In genomic region chr6:48676860-48677415, GRCm38 (mm10) we compare ENCODE assay signal across 11 mouse cellular contexts. TPM values are rescaled to one million over a fixed set of nuclear protein-coding genes. Genes with fewer than 3 reads are reported as not detected.
DNase-seq lines count a peak whose midpoint lies in the region; ATAC-seq and TF ChIP-seq lines count a peak whose summit lies in the region.
"Had no signal": no experiment of that assay in that cellular context is flagged by ENCODE, and none has a peak within 500 bp of the region (broad histone marks: within the 10 kb centered on the region; RNA-seq: fewer than 3 reads in every experiment).

No protein-coding gene starts in this region.

- no peak for ATAC-seq in lung, embryonic 14.5 days (ENCODE audit: insufficient read depth)
- ATAC-seq in embryonic facial prominence, embryonic 14.5 days (ENCODE audit: low read depth): no peak
- no peak for ATAC-seq in liver, embryonic 13.5 days (ENCODE audit: low read depth)
- ATAC-seq in forebrain, embryonic 15.5 days (replicated peaks): no peak
- ATAC-seq: Patski had no signal

- WGBS in heart, embryonic 10.5 days: 84% methylated on average over 5 of the region's 5 CpGs
- WGBS in lung, embryonic 14.5 days: 81% methylated on average over 5 of the region's 5 CpGs
- 81% methylated on average over 5 of the region's 5 CpGs for WGBS in embryonic facial prominence, embryonic 14.5 days
- 62% methylated on average over 5 of the region's 5 CpGs for whole genome bisulfite sequencing in liver, embryonic 13.5 days (ENCODE audit: insufficient replicate concordance)
- WGBS in forebrain, embryonic 15.5 days: 73% methylated on average over 5 of the region's 5 CpGs

- H3K27ac ChIP-seq in heart, embryonic 10.5 days: no peak overlapping the region
- H3K27ac ChIP-seq in lung, embryonic 14.5 days (ENCODE audit: low read depth): no peak overlapping the region
- H3K27ac ChIP-seq in embryonic facial prominence, embryonic 14.5 days (replicated peaks; ENCODE audit: low read depth, low read length): no peak overlapping the region
- no peak overlapping the region for H3K27ac ChIP-seq in liver, embryonic 13.5 days
- H3K27ac ChIP-seq in forebrain, embryonic 15.5 days (replicated peaks): no peak overlapping the region

- H3K9ac ChIP-seq in lung, embryonic 14.5 days: no peak overlapping the region
- H3K9ac ChIP-seq in embryonic facial prominence, embryonic 14.5 days (ENCODE audit: low read depth, low read length): no peak overlapping the region
- H3K9ac ChIP-seq in liver, embryonic 13.5 days: 0 out of 2 replicates have a peak overlapping the region, but pooled peaks have one; percentile 62
- H3K9ac ChIP-seq in forebrain, embryonic 15.5 days (replicated peaks): no peak overlapping the region

- TF ChIP-seq CTCF in lung, embryonic 14.5 days (IDR thresholded peaks at IDR 0.05; ENCODE audit: low read depth): no peak

- H3K36me3 ChIP-seq in heart, embryonic 10.5 days: no peaks in the 10 kb centered on the region
- no peaks in the 10 kb centered on the region for H3K36me3 ChIP-seq in lung, embryonic 14.5 days (ENCODE audit: insufficient read depth)
- H3K36me3 ChIP-seq in embryonic facial prominence, embryonic 14.5 days (ENCODE audit: control insufficient read depth, insufficient read depth, low read length): 0 out of 2 replicates have a peak, but pooled peaks cover 4% of the 10 kb centered on the region
- H3K36me3 ChIP-seq in liver, embryonic 13.5 days: 0 out of 2 replicates have a peak, but pooled peaks cover 4% of the 10 kb centered on the region
- no peaks in the 10 kb centered on the region for H3K36me3 ChIP-seq in forebrain, embryonic 15.5 days

- no peaks in the 10 kb centered on the region for H3K9me3 ChIP-seq in heart, embryonic 10.5 days
- no peaks in the 10 kb centered on the region for H3K9me3 ChIP-seq in lung, embryonic 14.5 days (ENCODE audit: low read depth, low read length)
- H3K9me3 ChIP-seq in embryonic facial prominence, embryonic 14.5 days (ENCODE audit: control insufficient read depth, low read length): no peaks in the 10 kb centered on the region
- H3K9me3 ChIP-seq in liver, embryonic 13.5 days (replicated peaks): no peaks in the 10 kb centered on the region
- H3K9me3 ChIP-seq in forebrain, embryonic 15.5 days: no peaks in the 10 kb centered on the region

- peaks cover 8% of the 10 kb centered on the region for H3K4me1 ChIP-seq in heart, embryonic 10.5 days
- no peaks in the 10 kb centered on the region for H3K4me1 ChIP-seq in lung, embryonic 14.5 days (ENCODE audit: insufficient read depth)
- 0 out of 2 replicates have a peak, but pooled peaks cover 3% of the 10 kb centered on the region for H3K4me1 ChIP-seq in embryonic facial prominence, embryonic 14.5 days (ENCODE audit: control insufficient read depth, insufficient read depth, low read length)
- H3K4me1 ChIP-seq in liver, embryonic 13.5 days (replicated peaks): peaks cover 27% of the 10 kb centered on the region
- H3K4me1 ChIP-seq in forebrain, embryonic 15.5 days: no peaks in the 10 kb centered on the region

- H3K4me2 ChIP-seq in lung, embryonic 14.5 days: peak overlapping the region; percentile 47
- peak overlapping the region; percentile 45 for H3K4me2 ChIP-seq in embryonic facial prominence, embryonic 14.5 days (ENCODE audit: low read depth, low read length)
- H3K4me2 ChIP-seq in liver, embryonic 13.5 days: peak overlapping the region; percentile 70
- no peak overlapping the region for H3K4me2 ChIP-seq in forebrain, embryonic 15.5 days (replicated peaks)

- no peaks in the 10 kb centered on the region for H3K27me3 ChIP-seq in heart, embryonic 10.5 days (ENCODE audit: insufficient read depth, poor library complexity, severe bottlenecking)
- H3K27me3 ChIP-seq in lung, embryonic 14.5 days (ENCODE audit: insufficient read depth, low read length): no peaks in the 10 kb centered on the region
- no peaks in the 10 kb centered on the region for H3K27me3 ChIP-seq in embryonic facial prominence, embryonic 14.5 days (replicated peaks; ENCODE audit: control insufficient read depth, insufficient read depth, low read length)
- H3K27me3 ChIP-seq in liver, embryonic 13.5 days: no peaks in the 10 kb centered on the region
- H3K27me3 ChIP-seq in forebrain, embryonic 15.5 days: no peaks in the 10 kb centered on the region
- H3K27me3 ChIP-seq: Patski had no signal

- peak overlapping the region; percentile 46 for H3K4me3 ChIP-seq in heart, embryonic 10.5 days
- peak overlapping the region; percentile 31; the same call in 1 of the 2 replicates for H3K4me3 ChIP-seq in lung, embryonic 14.5 days (ENCODE audit: low read depth, low read length)
- no peak overlapping the region for H3K4me3 ChIP-seq in embryonic facial prominence, embryonic 14.5 days (ENCODE audit: low read depth, low read length)
- peak overlapping the region; percentile 59 for H3K4me3 ChIP-seq in liver, embryonic 13.5 days (replicated peaks)
- no peak overlapping the region for H3K4me3 ChIP-seq in forebrain, embryonic 15.5 days

- no peak for DNase-seq in heart, embryonic 10.5 days (ENCODE audit: low spot score)
- no peak for DNase-seq in heart, adult 18-20 months
- DNase-seq in lung, embryonic 14.5 days: no peak
- no peak for DNase-seq in lung, postnatal 25 days (ENCODE audit: low spot score)
- DNase-seq in embryonic facial prominence, embryonic 14.5 days (ENCODE audit: low spot score): no peak
- DNase-seq in liver, embryonic 13.5 days: no peak
- no peak for DNase-seq in adrenal gland, postnatal 25 days
- DNase-seq: cerebellum, postnatal 36 days had no signal

RNA-seq across cellular contexts. Expression of gene Gimap9, which starts 1.0 kb away (rescaled TPM):
- 7.4 and 8.7 TPM in 2 replicates for polyA plus RNA-seq in heart, embryonic 10.5 days (2016; fragmentation: Nextera tagmentation; extraction: Ambion mirVana)
- 1 to 10 TPM; 4.6 to 4.9 TPM for total RNA-seq in heart, adult 18-20 months (2021)
- 11.7 and 12.7 TPM in 2 replicates for polyA plus RNA-seq in lung, embryonic 14.5 days (2014; fragmentation: Nextera tagmentation; extraction: Ambion mirVana)
- polyA plus RNA-seq in embryonic facial prominence, embryonic 14.5 days (2014; fragmentation: Nextera tagmentation; extraction: Ambion mirVana): 7.4 and 9.1 TPM in 2 replicates
- polyA plus RNA-seq in liver, embryonic 13.5 days (2015; fragmentation: Nextera tagmentation; extraction: Ambion mirVana): 10.9 and 12.1 TPM in 2 replicates
- total RNA-seq in adrenal gland, postnatal 25 days (2021): 5.7 and 8.1 TPM in 2 replicates
- 1.1 and 1.8 TPM in 2 replicates for polyA plus RNA-seq in forebrain, embryonic 15.5 days (2015; fragmentation: Nextera tagmentation; extraction: Ambion mirVana)

RNA-seq across cellular contexts. Expression of gene Gimap4, which starts 7.4 kb away (rescaled TPM):
- polyA plus RNA-seq in heart, embryonic 10.5 days (2016; fragmentation: Nextera tagmentation; extraction: Ambion mirVana): 6.4 and 10.6 TPM in 2 replicates
- 10 to 100 TPM; 19.3 to 32.9 TPM for total RNA-seq in heart, adult 18-20 months (2021)
- polyA plus RNA-seq in lung, embryonic 14.5 days (2014; fragmentation: Nextera tagmentation; extraction: Ambion mirVana): 25.6 and 27.8 TPM in 2 replicates
- polyA plus RNA-seq in embryonic facial prominence, embryonic 14.5 days (2014; fragmentation: Nextera tagmentation; extraction: Ambion mirVana): 12.6 and 13.3 TPM in 2 replicates
- polyA plus RNA-seq in liver, embryonic 13.5 days (2015; fragmentation: Nextera tagmentation; extraction: Ambion mirVana): 11.6 and 12.3 TPM in 2 replicates
- 51.4 and 59.1 TPM in 2 replicates for total RNA-seq in adrenal gland, postnatal 25 days (2021)
- polyA plus RNA-seq in forebrain, embryonic 15.5 days (2015; fragmentation: Nextera tagmentation; extraction: Ambion mirVana): 1.1 TPM in 2 replicates

RNA-seq across cellular contexts. Expression of gene Gimap8, which starts 29.9 kb away (rescaled TPM):
- 0.70 and 0.87 TPM in 2 replicates for polyA plus RNA-seq in heart, embryonic 10.5 days (2016; fragmentation: Nextera tagmentation; extraction: Ambion mirVana)
- 1 to 10 TPM; 7.1 to 7.5 TPM for total RNA-seq in heart, adult 18-20 months (2021)
- 1.3 and 1.5 TPM in 2 replicates for polyA plus RNA-seq in lung, embryonic 14.5 days (2014; fragmentation: Nextera tagmentation; extraction: Ambion mirVana)
- 0.46 and 0.93 TPM in 2 replicates for polyA plus RNA-seq in embryonic facial prominence, embryonic 14.5 days (2014; fragmentation: Nextera tagmentation; extraction: Ambion mirVana)
- polyA plus RNA-seq in liver, embryonic 13.5 days (2015; fragmentation: Nextera tagmentation; extraction: Ambion mirVana): 0.73 and 0.93 TPM in 2 replicates
- total RNA-seq in adrenal gland, postnatal 25 days (2021): 9.9 and 13.7 TPM in 2 replicates
- polyA plus RNA-seq in forebrain, embryonic 15.5 days (2015; fragmentation: Nextera tagmentation; extraction: Ambion mirVana): 0.33 and 0.42 TPM in 2 replicates

RNA-seq across cellular contexts. Expression of gene Gimap6, which starts 31.1 kb away (rescaled TPM):
- polyA plus RNA-seq in heart, embryonic 10.5 days (2016; fragmentation: Nextera tagmentation; extraction: Ambion mirVana): 21.3 and 26.0 TPM in 2 replicates
- 10 to 100 TPM; 29.6 to 36.9 TPM for total RNA-seq in heart, adult 18-20 months (2021)
- polyA plus RNA-seq in lung, embryonic 14.5 days (2014; fragmentation: Nextera tagmentation; extraction: Ambion mirVana): 38.0 and 38.5 TPM in 2 replicates
- 19.6 and 22.8 TPM in 2 replicates for polyA plus RNA-seq in embryonic facial prominence, embryonic 14.5 days (2014; fragmentation: Nextera tagmentation; extraction: Ambion mirVana)
- polyA plus RNA-seq in liver, embryonic 13.5 days (2015; fragmentation: Nextera tagmentation; extraction: Ambion mirVana): 8.4 and 9.4 TPM in 2 replicates
- 49.4 and 57.9 TPM in 2 replicates for total RNA-seq in adrenal gland, postnatal 25 days (2021)
- polyA plus RNA-seq in forebrain, embryonic 15.5 days (2015; fragmentation: Nextera tagmentation; extraction: Ambion mirVana): 5.7 and 5.8 TPM in 2 replicates
- polyA plus RNA-seq: Patski had no signal

RNA-seq across cellular contexts. Expression of gene Gm28053, which starts 41.5 kb away (rescaled TPM):
- polyA plus RNA-seq in heart, embryonic 10.5 days (2016; fragmentation: Nextera tagmentation; extraction: Ambion mirVana): 1.9 and 2.5 TPM in 2 replicates
- total RNA-seq in heart, adult 18-20 months (2021): 1 to 10 TPM; 3.8 to 4.0 TPM
- 3.8 and 3.9 TPM in 2 replicates for polyA plus RNA-seq in lung, embryonic 14.5 days (2014; fragmentation: Nextera tagmentation; extraction: Ambion mirVana)
- polyA plus RNA-seq in embryonic facial prominence, embryonic 14.5 days (2014; fragmentation: Nextera tagmentation; extraction: Ambion mirVana): 3.2 TPM in 1 of 2 replicates, not detected in the other
- polyA plus RNA-seq in liver, embryonic 13.5 days (2015; fragmentation: Nextera tagmentation; extraction: Ambion mirVana): 1.6 TPM in 2 replicates
- 6.7 and 6.9 TPM in 2 replicates for total RNA-seq in adrenal gland, postnatal 25 days (2021)
- 1.2 TPM in 1 of 2 replicates, not detected in the other for polyA plus RNA-seq in forebrain, embryonic 15.5 days (2015; fragmentation: Nextera tagmentation; extraction: Ambion mirVana)
- total RNA-seq: megakaryocyte-erythroid progenitor cell, adult 5-6 weeks had no signal
- polyA plus RNA-seq: Patski had no signal

Comparison
In these comparisons a context has a peak if more than half of its experiments do, and no peak if none do; other contexts are left out.
1. H3K4me3 ChIP-seq: peak in heart, embryonic 10.5 days (single experiment), lung, embryonic 14.5 days (single experiment) and liver, embryonic 13.5 days (single experiment); none in embryonic facial prominence, embryonic 14.5 days (single experiment) and forebrain, embryonic 15.5 days (single experiment).